ENCODE assay signal across 15 mouse cellular contexts in the genomic region with DNA sequence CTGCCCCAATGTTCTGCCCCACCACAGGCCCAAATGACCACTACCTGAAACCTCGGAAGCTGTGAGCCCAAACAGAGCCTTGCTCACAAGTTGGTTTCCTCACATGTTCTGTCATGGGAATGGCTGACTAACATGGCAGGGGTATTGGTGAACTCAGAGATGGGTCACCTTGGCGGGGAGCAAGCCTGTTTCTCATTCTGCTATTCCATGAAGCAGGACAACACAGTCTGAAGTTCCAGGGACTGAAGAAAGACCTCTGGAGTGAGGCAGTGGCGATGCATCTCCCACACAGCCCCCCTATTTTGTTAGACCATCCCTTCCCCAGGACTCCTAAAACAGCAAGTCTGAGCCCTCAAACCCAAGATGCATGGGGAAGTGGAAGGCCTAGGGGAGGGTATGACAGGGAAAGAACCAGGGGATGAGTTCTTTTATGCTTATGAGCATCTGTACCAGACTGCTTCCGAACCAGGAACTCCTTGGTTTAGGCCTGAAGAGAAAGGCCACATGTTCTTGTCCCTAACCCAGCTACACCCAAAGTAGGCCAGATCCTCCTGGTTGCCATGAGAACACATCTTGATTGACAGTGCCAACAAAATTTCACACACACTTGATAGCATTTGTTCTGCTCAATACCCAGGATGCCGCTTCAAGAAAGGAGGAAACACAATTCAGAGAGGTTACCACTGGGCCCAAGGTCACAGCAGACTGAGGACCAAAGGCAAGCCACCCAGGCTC. TPM values are rescaled to one million over a fixed set of nuclear protein-coding genes. Genes with fewer than 3 reads are reported as not detected.
A peak's percentile ranks its signal among the peaks of the same experiment; 100 is the strongest.
DNase-seq lines count a peak whose midpoint lies in the region; ATAC-seq lines count a peak whose summit lies in the region.
"Had no signal": no experiment of that assay in that cellular context is flagged by ENCODE, and none has a peak within 500 bp of the region (broad histone marks: within the 10 kb centered on the region; RNA-seq: fewer than 3 reads in every experiment).

No protein-coding gene starts in this region.

- H3K9me3 ChIP-seq in heart, embryonic 15.5 days (replicated peaks), result no peaks in the 10 kb centered on the region
- H3K9me3 ChIP-seq in limb, embryonic 10.5 days (replicated peaks), result no peaks in the 10 kb centered on the region
- H3K9me3 ChIP-seq: neural tube, embryonic 15.5 days had no signal

- WGBS in heart, embryonic 15.5 days, result 87% methylated on average over 5 of the region's 5 CpGs
- 92% methylated on average over 5 of the region's 5 CpGs for WGBS in limb, embryonic 10.5 days

- ATAC-seq in heart, embryonic 15.5 days (replicated peaks; ENCODE audit: insufficient number of reproducible peaks, insufficient read depth, low FRiP score, low read depth), result no peak

- peak overlapping the region; percentile 85 for H3K27ac ChIP-seq in heart, embryonic 15.5 days
- peak overlapping the region; percentile 74; the same call in 1 of the 2 replicates for H3K27ac ChIP-seq in limb, embryonic 10.5 days

- no peak for DNase-seq in heart, postnatal 14 days
- DNase-seq in retina, postnatal 1 day, result peak; percentile 54
- DNase-seq in retina, embryonic 14.5 days (ENCODE audit: low spot score), result no peak
- no peak for DNase-seq in limb, embryonic 10.5 days (ENCODE audit: low spot score)
- no peak for DNase-seq in cerebellum, adult 11 months
- DNase-seq in left cerebral cortex, postnatal 4 days, result no peak
- DNase-seq in spleen, postnatal 14 days (ENCODE audit: low spot score in 2 of 2), result no peak
- DNase-seq: kidney, adult 18-20 months; layer of hippocampus, postnatal 36 days; lung, adult 18-20 months; spleen, adult 18-20 months; thymus, postnatal 36 days had no signal

- peaks cover 84% of the 10 kb centered on the region for H3K4me1 ChIP-seq in heart, embryonic 15.5 days (replicated peaks)
- peaks cover 62% of the 10 kb centered on the region for H3K4me1 ChIP-seq in limb, embryonic 10.5 days

- H3K4me3 ChIP-seq in heart, embryonic 15.5 days, result no peak overlapping the region
- H3K4me3 ChIP-seq in limb, embryonic 10.5 days, result no peak overlapping the region

- H3K9ac ChIP-seq in heart, embryonic 15.5 days, result peak overlapping the region; percentile 6

- H3K27me3 ChIP-seq in heart, embryonic 15.5 days, result no peaks in the 10 kb centered on the region
- H3K27me3 ChIP-seq in limb, embryonic 10.5 days (ENCODE audit: low read depth, poor library complexity, severe bottlenecking), result no peaks in the 10 kb centered on the region
- H3K27me3 ChIP-seq: CH12.LX; neural tube, embryonic 15.5 days had no signal

- no peaks in the 10 kb centered on the region for H3K36me3 ChIP-seq in heart, embryonic 15.5 days
- peaks cover 30% of the 10 kb centered on the region for H3K36me3 ChIP-seq in limb, embryonic 10.5 days
- H3K36me3 ChIP-seq: neural tube, embryonic 15.5 days had no signal

- intact Hi-C loops in heart, postnatal 14 days (cut with DNase I), result no loop called here
- intact Hi-C loops in left cerebral cortex, postnatal 4 days (cut with DNase I), result loop anchor here (5.0 kb wide), 1 partner anchor 32 kb away; no protein-coding TSS in a partner anchor

- peak overlapping the region; percentile 91 for H3K4me2 ChIP-seq in heart, embryonic 15.5 days

RNA-seq across cellular contexts. Expression of a gene that starts 3.6 kb away (rescaled TPM):
- polyA plus RNA-seq in heart, embryonic 15.5 days (2015; fragmentation: Nextera tagmentation; extraction: Ambion mirVana), result 14.6 and 18.5 TPM in 2 replicates
- 1 to 10 TPM; 6.3 to 7.9 TPM for total RNA-seq in heart, postnatal 14 days (2021)
- 15.7 and 17.3 TPM in 2 replicates for polyA plus RNA-seq in limb, embryonic 10.5 days (2016; fragmentation: Nextera tagmentation; extraction: Ambion mirVana)
- 10 to 100 TPM; 14.4 to 16.7 TPM for total RNA-seq in left cerebral cortex, postnatal 4 days (2021)

RNA-seq across cellular contexts. Expression of a gene that starts 3.7 kb away (rescaled TPM):
- 44.7 and 49.1 TPM in 2 replicates for polyA plus RNA-seq in heart, embryonic 15.5 days (2015; fragmentation: Nextera tagmentation; extraction: Ambion mirVana)
- 10 to 100 TPM in 1 of 2 experiments, 1 to 10 TPM in 1; 10.0 to 10.3 TPM for total RNA-seq in heart, postnatal 14 days (2021)
- polyA plus RNA-seq in limb, embryonic 10.5 days (2016; fragmentation: Nextera tagmentation; extraction: Ambion mirVana), result 45.5 and 52.5 TPM in 2 replicates
- total RNA-seq in left cerebral cortex, postnatal 4 days (2021), result 10 to 100 TPM; 18.1 to 19.6 TPM
